Mouse (Mus musculus) G1E (cell line): ENCODE measurements around the gene Arfgef3. TPM values are rescaled to one million over a fixed set of nuclear protein-coding genes. Genes with fewer than 3 reads are reported as not detected.

Source experiments
- ATAC-seq: 2 replicates; pipeline ENCODE4 v1.8.0; 2016; ENCODE audit warnings: mild to moderate bottlenecking; ENCODE audit not compliant: insufficient number of reproducible peaks, poor library complexity, low FRiP score, severe bottlenecking; ENCODE audit errors: extremely low read depth
- DNase-seq: peaks from one replicate; pipeline ENCODE4 v3.0.0; 2012; ENCODE audit warnings: low spot score
- H3K27me3 ChIP-seq: 2 replicates; pipeline ENCODE4 v1.6.1; 2012; ENCODE audit warnings: mild to moderate bottlenecking, low read length, inconsistent platforms; ENCODE audit not compliant: insufficient read depth
- H3K36me3 ChIP-seq: replicated peaks from 2 replicates; pipeline ENCODE3; 2012; ENCODE audit warnings: mild to moderate bottlenecking, inconsistent platforms
- H3K4me1 ChIP-seq: 2 replicates; pipeline ENCODE4 v1.6.1; 2012; ENCODE audit warnings: low read depth, low read length, inconsistent platforms, mixed read lengths; ENCODE audit not compliant: insufficient read depth
- H3K4me3 ChIP-seq: 2 replicates; pipeline ENCODE4 v1.5.1; 2012; ENCODE audit warnings: low read depth, mild to moderate bottlenecking, inconsistent platforms, low read length, moderate library complexity, mixed read lengths
- H3K9me3 ChIP-seq: replicated peaks from 2 replicates; pipeline ENCODE4 v1.6.1; 2012; ENCODE audit warnings: inconsistent platforms
- CTCF ChIP-seq: IDR thresholded peaks from 2 replicates; pipeline ENCODE4 v1.5.1; 2012; ENCODE audit warnings: low read depth, low read length, inconsistent platforms, mixed read lengths
- GATA1 ChIP-seq: IDR thresholded peaks from 2 replicates; pipeline ENCODE4 v1.6.1; 2012; ENCODE audit warnings: borderline replicate concordance, low read length, inconsistent platforms, mixed read lengths
- GATA2 ChIP-seq: IDR thresholded peaks from 2 replicates; pipeline ENCODE4 v1.6.1; 2012; ENCODE audit warnings: low read depth, low read length, inconsistent platforms, borderline replicate concordance
- POLR2AphosphoS5 ChIP-seq: IDR thresholded peaks from 2 replicates; pipeline ENCODE4 v1.6.1; 2012; ENCODE audit warnings: low read depth, low read length, inconsistent platforms; ENCODE audit not compliant: insufficient replicate concordance
- TAL1 ChIP-seq: conservative IDR thresholded peaks from 2 replicates; pipeline ENCODE4 v1.6.1; 2012; ENCODE audit warnings: low read depth, low read length, inconsistent platforms, mixed read lengths
- polyA plus RNA-seq: library from polyadenylated mRNA; stranded (reverse); fragments of >175 nt; gene quantifications from 2 replicates; pipeline ENCODE4 v1.2.3, GENCODE M21; 2012
- total RNA-seq, 2 experiments: library from RNA; stranded (forward) in 1 of 2; stranded (reverse) in 1 of 2; fragments of 200-1000 nt in 1 of 2; fragments of >200 nt in 1 of 2; fragmentation: Nextera tagmentation in 1 of 2; gene quantifications; 2 replicates each; pipeline ENCODE4 v1.2.3; 2014 to 2017

Arfgef3 gene
- total and polyA plus RNA-seq, 3 experiments, result 0.05 TPM; not detected in 2

- H3K4me3 ChIP-seq, result no peak overlapping the region
- DNase-seq (no peak), ATAC-seq (no peak)
- H3K4me1 ChIP-seq, result no peaks in the 10 kb centered on the region
- H3K27me3 ChIP-seq, result 0 out of 2 replicates have a peak, but pooled peaks cover 5% of the 10 kb centered on the region
- TF ChIP-seq TAL1 (no peak), POLR2AphosphoS5 (no peak), GATA1 (no peak), CTCF (no peak), GATA2 (no peak)
- no peaks in the 10 kb centered on the region for H3K36me3 ChIP-seq
- H3K9me3 ChIP-seq, result no peaks in the 10 kb centered on the region
These were observed 96.7 kb downstream of the Arfgef3 start for GRCm38 (mm10) chr10:18647069-18647468.

- DNase-seq (no peak), ATAC-seq (no peak)
- no peaks in the 10 kb centered on the region for H3K4me1 ChIP-seq
- no peaks in the 10 kb centered on the region for H3K9me3 ChIP-seq
- H3K4me3 ChIP-seq, result no peak overlapping the region
- TF ChIP-seq CTCF (no peak), TAL1 (no peak), POLR2AphosphoS5 (no peak), GATA1 (no peak), GATA2 (no peak)
- H3K36me3 ChIP-seq, result no peaks in the 10 kb centered on the region
- H3K27me3 ChIP-seq, result 0 out of 2 replicates have a peak, but pooled peaks cover 3% of the 10 kb centered on the region
These were observed 97.7 kb downstream of the Arfgef3 start for GRCm38 (mm10) chr10:18646035-18646434.

GRCm38 (mm10) chr10:18644346-18644745 is 99.4 kb downstream of the Arfgef3 start:
- Histone ChIP-seq H3K4me3 (no peak overlapping the region), H3K36me3 (no peaks in the 10 kb centered on the region), H3K4me1 (no peaks in the 10 kb centered on the region), H3K9me3 (no peaks in the 10 kb centered on the region), H3K27me3 (0 out of 2 replicates have a peak, but pooled peaks cover 3% of the 10 kb centered on the region)
- ATAC-seq (no peak), DNase-seq (no peak)
- TF ChIP-seq GATA2 (no peak), GATA1 (no peak), CTCF (no peak), TAL1 (no peak)

GRCm38 (mm10) chr10:18643506-18643905 is 100.2 kb downstream of the Arfgef3 start:
- no peaks in the 10 kb centered on the region for H3K4me1 ChIP-seq
- H3K9me3 ChIP-seq, result no peaks in the 10 kb centered on the region
- ATAC-seq (no peak), DNase-seq (no peak)
- no peak for TF ChIP-seq GATA2
- no peak for TF ChIP-seq TAL1
- no peak for TF ChIP-seq CTCF
- no peak for TF ChIP-seq GATA1
- no peak for TF ChIP-seq POLR2AphosphoS5
- H3K4me3 ChIP-seq, result no peak overlapping the region
- 0 out of 2 replicates have a peak, but pooled peaks cover 3% of the 10 kb centered on the region for H3K27me3 ChIP-seq
- H3K36me3 ChIP-seq, result no peaks in the 10 kb centered on the region

GRCm38 (mm10) chr10:18642854-18643253 is 100.9 kb downstream of the Arfgef3 start:
- TF ChIP-seq GATA1, result no peak
- no peak for TF ChIP-seq POLR2AphosphoS5
- no peak for TF ChIP-seq TAL1
- TF ChIP-seq GATA2, result no peak
- TF ChIP-seq CTCF, result no peak
- Histone ChIP-seq H3K27me3 (0 out of 2 replicates have a peak, but pooled peaks cover 3% of the 10 kb centered on the region), H3K4me1 (no peaks in the 10 kb centered on the region), H3K4me3 (no peak overlapping the region), H3K36me3 (no peaks in the 10 kb centered on the region), H3K9me3 (no peaks in the 10 kb centered on the region)
- no peak for ATAC-seq
- no peak for DNase-seq

GRCm38 (mm10) chr10:18640596-18640995 is 103.2 kb downstream of the Arfgef3 start:
- DNase-seq, result no peak
- Histone ChIP-seq H3K27me3 (peaks cover 1% of the 10 kb centered on the region; the same call in 1 of the 2 replicates), H3K4me3 (no peak overlapping the region), H3K4me1 (no peaks in the 10 kb centered on the region), H3K9me3 (no peaks in the 10 kb centered on the region), H3K36me3 (no peaks in the 10 kb centered on the region)
- no peak for ATAC-seq
- no peak for TF ChIP-seq POLR2AphosphoS5
- no peak for TF ChIP-seq GATA1
- TF ChIP-seq TAL1, result no peak
- no peak for TF ChIP-seq GATA2

- H3K9me3 ChIP-seq, result no peaks in the 10 kb centered on the region
- H3K4me1 ChIP-seq, result no peaks in the 10 kb centered on the region
- H3K36me3 ChIP-seq, result no peaks in the 10 kb centered on the region
- no peak for TF ChIP-seq POLR2AphosphoS5
- TF ChIP-seq GATA1, result no peak
- no peak for TF ChIP-seq CTCF
- TF ChIP-seq TAL1, result no peak
- no peak for TF ChIP-seq GATA2
- no peak overlapping the region for H3K4me3 ChIP-seq
- DNase-seq, result no peak
- H3K27me3 ChIP-seq, result peaks cover 3% of the 10 kb centered on the region; the same call in 1 of the 2 replicates
- no peak for ATAC-seq
These were observed 108.3 kb downstream of the Arfgef3 start for GRCm38 (mm10) chr10:18635450-18635849.
